Mouse (Mus musculus) heart, postnatal 10 days (tissue): ENCODE data around the gene AL607142.1. TPM values are rescaled to one million over a fixed set of nuclear protein-coding genes. Genes with fewer than 3 reads are reported as not detected.

ENCODE experiments used
- DNase-seq, 2 experiments: peaks; one replicate each; pipeline ENCODE4 v3.0.0; 2021
- intact Hi-C: fragments of 180-260 bp; cut with DNase I; formaldehyde crosslinking; loops from one replicate; pipeline ENCODE4 v1.15.1; 2025
- total RNA-seq, 2 experiments: library from RNA; stranded (reverse); gene quantifications; 2 replicates each; pipeline ENCODE4 v1.2.3; 2021

Gene AL607142.1
- total RNA-seq, 2 experiments from 2014 or later, result not detected

GRCm38 (mm10) chr4:120054145-120054544 lies 10.7 kb upstream of the AL607142.1 start:
- intact Hi-C loops, result no loop called here
- DNase-seq, result peak in 1 of 2 experiments; percentile 30

DNA sequence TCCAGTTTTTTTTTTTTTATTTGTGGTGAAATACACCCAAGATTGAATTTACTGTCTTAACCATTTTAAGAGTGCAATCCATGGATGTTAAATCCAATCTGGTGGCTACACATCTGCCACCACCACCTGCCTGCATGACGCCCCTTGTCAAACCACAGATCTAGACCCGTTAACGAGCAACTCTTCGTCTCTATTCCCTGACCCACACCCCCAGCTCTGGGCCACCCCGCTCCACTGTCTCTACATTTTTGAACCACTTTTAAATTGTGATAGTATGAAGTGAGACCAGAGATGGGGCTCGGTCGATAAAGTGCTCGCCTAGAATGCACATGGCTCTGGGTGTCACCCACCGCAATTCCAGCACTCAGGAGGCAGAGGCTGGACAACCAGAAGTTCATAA lies 8.3 kb upstream of the AL607142.1 start:
- DNase-seq, result no peak
- intact Hi-C loops, result no loop called here

GRCm38 (mm10) chr4:120057529-120057928 lies 7.3 kb upstream of the AL607142.1 start:
- DNase-seq, result no peak
- intact Hi-C loops, result no loop called here

DNA sequence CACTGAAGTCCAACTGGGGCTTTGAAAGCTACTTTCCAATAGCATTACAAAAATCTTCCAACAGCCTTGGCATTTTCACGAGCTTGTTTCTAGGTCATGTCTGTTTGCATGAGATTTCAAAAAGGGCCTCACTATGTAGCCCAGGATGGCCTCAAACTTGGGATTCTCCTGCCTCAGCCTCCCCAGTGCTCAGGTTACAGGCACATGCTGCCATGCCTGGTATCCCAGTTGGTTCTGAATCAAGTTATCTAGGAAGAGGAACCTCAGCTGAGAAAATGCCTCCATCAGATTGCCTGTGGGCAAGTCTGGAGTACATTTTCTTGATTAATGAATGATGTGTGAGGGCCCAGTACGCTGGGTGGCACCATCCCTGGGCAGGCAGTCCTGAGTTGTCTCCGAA lies 6.6 kb upstream of the AL607142.1 start:
- intact Hi-C loops, result no loop called here
- DNase-seq, result no peak

- DNase-seq, result no peak
- intact Hi-C loops, result no loop called here
Measured at GRCm38 (mm10) chr4:120058794-120059193, 6.0 kb upstream of the AL607142.1 start.

- intact Hi-C loops, result no loop called here
- no peak for DNase-seq
Measured at GRCm38 (mm10) chr4:120061727-120062126, 3.1 kb upstream of the AL607142.1 start.

GRCm38 (mm10) chr4:120062198-120062597 lies 2.6 kb upstream of the AL607142.1 start:
- intact Hi-C loops, result no loop called here

GRCm38 (mm10) chr4:120062754-120063153 lies 2.0 kb upstream of the AL607142.1 start:
- intact Hi-C loops, result no loop called here
- no peak for DNase-seq

More at GRCm38 (mm10) chr4:120062198-120062597, 2.6 kb upstream of the AL607142.1 start:
- no peak for DNase-seq

DNA sequence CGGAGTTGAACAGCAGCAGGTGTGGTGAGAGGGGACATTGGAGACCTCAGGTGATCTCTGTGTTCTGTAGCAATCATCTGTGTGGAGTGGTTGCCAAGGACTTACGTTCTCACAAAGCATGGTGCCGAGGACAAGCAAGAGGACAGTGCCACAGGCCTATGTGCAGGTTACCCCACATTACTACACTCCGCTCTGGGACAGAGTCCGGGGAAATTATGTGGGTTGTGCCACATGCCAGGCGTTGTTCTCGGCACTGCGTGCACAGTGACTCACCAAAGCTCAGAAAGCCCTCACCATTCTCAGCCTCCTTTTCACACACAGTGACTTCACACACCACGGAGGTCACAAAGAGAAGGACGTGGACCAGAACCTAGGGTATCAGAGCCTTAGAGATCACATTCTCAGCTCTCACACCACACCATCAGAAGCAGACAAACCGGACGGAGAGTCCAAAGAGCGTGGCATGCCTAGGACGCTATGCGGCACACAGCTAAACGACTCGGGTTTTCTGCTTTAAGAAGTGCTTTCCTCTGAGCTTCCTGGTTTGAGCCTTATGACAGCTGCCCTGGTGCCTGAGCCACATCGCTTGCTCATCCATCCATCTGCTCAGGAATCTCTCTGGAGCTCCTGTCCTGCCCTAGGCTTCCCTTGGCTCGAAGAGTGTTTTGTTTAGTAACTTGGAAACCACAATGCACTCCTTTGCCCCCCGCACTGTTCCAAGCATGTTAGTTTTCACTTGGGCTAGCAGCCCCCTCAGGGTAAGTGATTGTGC lies 1.3 kb upstream of the AL607142.1 start:
- intact Hi-C loops, result no loop called here

GRCm38 (mm10) chr4:120066841-120067591 lies 2.2 kb downstream of the AL607142.1 start:
- intact Hi-C loops, result no loop called here
- DNase-seq, result peak in 1 of 2 experiments; percentile 47

More for the DNA sequence above, 1.3 kb upstream of the AL607142.1 start:
- DNase-seq, result no peak

GRCm38 (mm10) chr4:120067592-120068235 lies 2.9 kb downstream of the AL607142.1 start:
- DNase-seq, result no peak
- intact Hi-C loops, result no loop called here

- intact Hi-C loops, result no loop called here
- peak; percentile 43 to 53 for DNase-seq
Measured at GRCm38 (mm10) chr4:120068883-120069581, 4.2 kb downstream of the AL607142.1 start.

DNA sequence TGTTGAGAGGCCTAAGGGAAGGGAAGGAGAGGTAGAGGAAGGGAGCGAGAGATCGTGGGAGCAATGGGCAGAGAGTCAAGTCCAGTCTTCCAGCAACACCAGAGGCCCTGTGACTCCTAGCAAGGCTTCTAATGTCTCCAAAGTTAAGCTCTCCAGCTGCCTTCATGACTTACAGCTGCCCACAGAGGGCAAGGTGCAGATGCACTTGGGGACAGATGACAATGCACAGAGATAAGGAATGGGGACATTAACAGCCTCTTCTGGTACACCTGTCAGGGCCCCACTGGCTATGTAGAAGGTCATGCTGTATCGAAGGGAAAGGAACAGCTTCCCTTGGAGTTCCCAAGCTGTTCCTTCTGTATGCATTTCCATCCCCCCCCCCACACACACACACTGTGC lies 4.8 kb downstream of the AL607142.1 start:
- no peak for DNase-seq
- intact Hi-C loops, result no loop called here

DNA sequence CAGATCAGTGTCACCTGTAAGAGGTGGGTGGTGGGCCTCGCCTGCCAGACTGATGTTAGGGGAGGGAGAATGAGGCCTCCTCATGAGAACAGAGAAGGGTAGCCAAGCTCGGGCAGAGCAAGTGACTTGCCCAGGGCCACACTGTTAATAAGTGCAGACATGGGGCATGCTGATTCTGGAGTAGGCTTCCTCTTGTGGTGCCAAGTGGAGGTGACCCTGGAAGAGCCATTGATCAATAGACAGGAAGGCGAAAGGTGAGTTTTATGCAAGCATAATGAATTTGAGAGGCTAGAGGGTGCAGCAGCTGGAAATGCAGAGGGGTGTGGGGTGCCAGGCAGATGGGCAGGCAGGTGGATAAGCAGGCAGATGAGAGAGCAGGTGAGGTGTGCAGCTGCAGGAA lies 6.6 kb downstream of the AL607142.1 start:
- intact Hi-C loops, result no loop called here
- no peak for DNase-seq

GRCm38 (mm10) chr4:120071842-120072507 lies 7.2 kb downstream of the AL607142.1 start:
- DNase-seq, result peak in 1 of 2 experiments; percentile 35
- intact Hi-C loops, result no loop called here

DNA sequence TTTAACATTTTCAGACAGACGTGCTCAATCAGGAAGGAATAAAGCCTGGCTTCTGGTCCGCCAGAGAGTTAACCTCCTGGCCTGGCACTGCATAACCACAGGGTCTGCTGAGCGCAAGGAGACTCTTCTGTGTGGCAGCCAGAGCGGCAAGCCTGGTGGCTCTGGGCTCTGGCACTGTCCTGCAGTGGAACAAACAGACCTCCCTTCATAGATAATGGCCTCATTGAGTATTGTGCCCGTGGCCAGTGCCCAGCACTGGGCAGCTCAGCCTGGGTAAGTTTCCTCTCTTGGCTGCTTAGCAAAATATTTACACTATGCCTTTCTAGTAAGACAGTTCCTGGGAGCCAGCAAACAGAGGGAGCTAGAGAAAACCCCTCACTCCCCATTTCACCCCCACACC lies 9.3 kb downstream of the AL607142.1 start:
- intact Hi-C loops, result no loop called here
- peak; percentile 34 to 49 for DNase-seq

GRCm38 (mm10) chr4:120077322-120077721 lies 12.5 kb downstream of the AL607142.1 start:
- DNase-seq, result no peak
- intact Hi-C loops, result loop anchor here (2.0 kb wide), 1 partner anchor 13 kb away; no protein-coding TSS in a partner anchor

- intact Hi-C loops, result no loop called here
- DNase-seq, result no peak
Measured at GRCm38 (mm10) chr4:120082527-120082926, 17.7 kb downstream of the AL607142.1 start.

DNA sequence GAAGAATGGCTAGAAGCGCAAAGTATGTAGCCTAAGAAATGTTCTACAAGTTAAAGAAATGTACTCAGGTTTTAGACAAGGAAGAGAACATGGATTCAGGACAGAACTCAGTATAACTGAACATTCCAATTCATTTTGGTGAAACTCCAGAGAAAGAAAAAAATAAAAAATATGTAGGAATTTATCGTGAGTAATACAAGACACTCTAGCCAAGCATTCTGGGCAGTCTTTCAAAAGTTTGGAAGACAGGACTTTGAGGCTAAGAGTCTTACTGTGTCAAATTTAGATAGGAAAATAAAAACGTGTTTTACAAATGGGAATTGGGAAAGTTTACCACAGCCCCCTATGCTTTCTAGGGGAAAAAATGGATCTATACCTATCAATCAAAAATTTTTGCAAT lies 18.9 kb downstream of the AL607142.1 start:
- DNase-seq, result peak; percentile 66 to 73
- intact Hi-C loops, result no loop called here

DNA sequence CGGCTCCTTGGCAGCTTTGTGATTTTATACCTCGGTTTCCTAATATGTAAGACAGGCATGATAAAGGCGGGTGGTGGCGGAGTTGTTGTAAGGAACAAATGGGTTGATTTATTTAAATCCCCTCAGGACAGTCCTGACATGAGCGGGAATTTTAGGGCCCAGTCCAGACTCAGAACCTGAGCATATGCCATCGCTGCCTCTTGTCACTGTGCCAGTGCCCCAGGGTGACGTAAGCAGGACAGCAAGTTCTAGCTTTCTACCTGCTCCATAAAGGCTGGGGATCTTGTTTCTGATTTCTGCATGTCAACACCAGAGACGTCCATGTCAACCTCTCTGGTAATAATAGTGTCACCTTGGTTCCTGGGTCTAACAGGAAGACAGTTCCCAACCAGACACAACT lies 24.7 kb downstream of the AL607142.1 start:
- no peak for DNase-seq
- intact Hi-C loops, result loop anchor here (5.0 kb wide), 1 partner anchor 122 kb away; no protein-coding TSS in a partner anchor
